Mouse (Mus musculus) adrenal gland, adult 10 weeks (tissue): ENCODE results near the gene Gm8011. TPM values are rescaled to one million over a fixed set of nuclear protein-coding genes. Genes with fewer than 3 reads are reported as not detected.

Experiments
- polyA plus RNA-seq: library from polyadenylated mRNA; stranded (reverse); fragments of 350-450 nt; fragmentation: Illumina TruSeq; extraction: RNeasy Lipid Tissue Mini Kit (QIAGEN cat#74804); gene quantifications from one replicate; pipeline ENCODE4 v1.2.3, GENCODE M21; 2014; ENCODE audit warnings: low read depth, low replicate concordance

The Gm8011 gene
- polyA plus RNA-seq, result not detected

DNA sequence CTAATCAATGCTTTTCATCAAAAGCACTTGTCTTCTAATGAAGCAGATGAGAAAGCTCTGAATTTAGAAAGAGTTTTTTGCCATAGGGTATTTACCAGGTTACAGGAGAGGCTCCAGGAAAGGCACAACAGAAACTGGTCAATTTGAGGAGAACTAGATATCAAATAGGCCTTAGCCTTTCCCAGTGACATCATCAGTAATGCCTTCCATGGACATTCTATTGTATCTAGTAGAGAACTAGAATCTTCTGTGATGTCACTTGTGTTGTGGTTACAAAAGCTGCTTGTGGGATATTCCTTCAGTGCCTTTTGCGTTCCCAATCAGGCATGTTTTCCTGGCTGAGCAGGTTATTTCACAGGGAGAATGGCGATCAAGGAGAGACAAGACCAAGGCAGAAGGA, at the start of gene Gm8011:
Gm8011 (plus strand) TSS at position 301 of the 400 bp plus-strand sequence.

DNA sequence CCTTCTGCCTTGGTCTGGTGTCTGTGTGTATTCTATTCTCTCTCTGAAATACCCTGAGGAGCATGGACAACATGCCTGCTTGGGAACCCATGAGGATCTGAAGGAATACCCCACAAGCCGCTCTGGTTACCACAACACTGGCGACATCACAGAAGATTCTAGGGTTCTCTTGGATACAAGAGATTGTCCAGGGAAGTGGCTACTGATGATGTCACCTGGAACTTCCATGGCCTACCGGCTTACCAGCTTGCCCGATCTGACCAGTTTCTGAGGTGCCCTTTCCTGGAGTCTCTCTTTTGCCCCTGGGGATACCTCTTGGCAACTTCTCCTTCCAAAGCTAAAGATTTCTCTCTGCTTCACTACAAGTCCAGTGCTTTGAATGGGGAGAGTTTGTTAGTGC, 24.1 kb upstream of the Gm8011 start, which contains the start of gene Gm8005:
Gm8005 (minus strand) TSS at position 101 of the 400 bp plus-strand sequence.

DNA sequence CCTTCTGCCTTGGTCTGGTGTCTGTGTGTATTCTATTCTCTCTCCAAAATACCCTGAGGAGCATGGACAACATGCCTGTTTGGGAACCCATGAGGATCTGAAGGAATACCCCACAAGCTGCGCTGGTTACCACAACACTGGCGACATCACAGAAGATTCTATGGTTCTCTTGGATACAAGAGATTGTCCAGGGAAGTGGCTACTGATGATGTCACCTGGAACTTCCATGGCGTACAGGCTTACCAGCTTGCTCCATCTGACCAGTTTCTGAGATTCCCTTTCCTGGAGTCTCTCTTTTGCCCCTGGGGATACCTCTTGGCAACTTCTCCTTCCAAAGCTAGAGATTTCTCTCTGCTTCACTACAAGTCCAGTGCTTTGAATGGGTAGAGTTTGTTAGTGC, 38.6 kb downstream of the Gm8011 start, which contains the start of gene Gm8020:
Gm8020 (minus strand) TSS at position 101 of the 400 bp plus-strand sequence.

Other genes starting within 250 kb of the Gm8011 start
- gene Gm17026, start 203.8 kb upstream of the Gm8011 start, polyA plus RNA-seq, result not detected
- not detected for gene Gm9611, start 166.5 kb upstream of the Gm8011 start, polyA plus RNA-seq
- not detected for gene Gm7995, start 153.7 kb upstream of the Gm8011 start, polyA plus RNA-seq
- not detected for gene Gm8005, start 24.2 kb upstream of the Gm8011 start, polyA plus RNA-seq
- gene Gm8020, start 38.5 kb downstream of the Gm8011 start, polyA plus RNA-seq, result not detected
- not detected for gene Gm8024, start 60.4 kb downstream of the Gm8011 start, polyA plus RNA-seq
- gene Gm17124, start 136.0 kb downstream of the Gm8011 start, polyA plus RNA-seq, result not detected
- gene Gm3633, start 178.0 kb downstream of the Gm8011 start, polyA plus RNA-seq, result not detected
- not detected for gene Gm10378, start 192.1 kb downstream of the Gm8011 start, polyA plus RNA-seq